Comparison of ENCODE assay signal across 21 mouse cellular contexts in the genomic region with DNA sequence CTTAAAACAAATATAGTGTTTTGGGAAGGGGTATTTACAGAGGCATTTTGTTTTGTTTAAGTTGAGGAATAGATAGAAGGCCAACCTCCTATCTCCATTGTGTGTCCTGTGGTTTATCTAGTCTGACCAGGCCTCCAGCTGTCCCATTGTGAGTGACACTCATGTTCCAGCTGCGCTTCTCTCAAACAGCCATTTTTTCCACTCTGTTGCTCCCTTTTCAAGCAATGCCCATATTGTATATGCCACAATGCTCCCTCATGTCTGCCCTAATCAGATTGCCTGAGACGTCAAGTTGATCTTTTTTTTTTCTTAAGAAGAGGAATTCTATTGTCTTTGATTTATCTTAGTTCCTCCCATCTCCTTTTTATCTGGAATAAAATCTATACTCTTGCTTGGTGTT.
"Had no signal": no experiment of that assay in that cellular context is flagged by ENCODE, and none has a peak within 500 bp of the region (broad histone marks: within the 10 kb centered on the region; RNA-seq: fewer than 3 reads in every experiment).

No protein-coding gene starts in this region.

- H3K4me2 ChIP-seq: limb, embryonic 12.5 days; limb, embryonic 15.5 days; liver, embryonic 11.5 days; lung, embryonic 14.5 days; midbrain, embryonic 13.5 days; neural tube, embryonic 13.5 days had no signal

- H3K9ac ChIP-seq: limb, embryonic 12.5 days; limb, embryonic 15.5 days; liver, embryonic 14.5 days; liver, postnatal 0 days; lung, embryonic 14.5 days; midbrain, embryonic 13.5 days; neural tube, embryonic 13.5 days had no signal

- ATAC-seq: liver, postnatal 0 days; lung, postnatal 0 days; midbrain, embryonic 13.5 days had no signal

- H3K4me1 ChIP-seq: limb, embryonic 12.5 days; limb, embryonic 15.5 days; neural tube, embryonic 13.5 days had no signal

- H3K9me3 ChIP-seq: limb, embryonic 12.5 days; limb, embryonic 15.5 days; midbrain, embryonic 13.5 days; neural tube, embryonic 13.5 days had no signal

- H3K27me3 ChIP-seq: limb, embryonic 12.5 days; limb, embryonic 15.5 days; neural tube, embryonic 13.5 days had no signal

- H3K27ac ChIP-seq: limb, embryonic 12.5 days; limb, embryonic 15.5 days; liver, embryonic 14.5 days; macrophage; midbrain, embryonic 13.5 days; neural tube, embryonic 13.5 days; stomach, postnatal 0 days had no signal

- DNase-seq: kidney, adult 18-20 months; kidney, adult 9 months; kidney, postnatal 14 days; kidney, postnatal 4 days; left cerebral cortex, postnatal 4 days; liver, postnatal 0 days; lung, embryonic 14.5 days; right cerebral cortex, adult 18-20 months; right cerebral cortex, postnatal 14 days; right cerebral cortex, postnatal 4 days; thymus, adult 18-20 months; thymus, postnatal 36 days had no signal

- H3K4me3 ChIP-seq: limb, embryonic 12.5 days; limb, embryonic 15.5 days; midbrain, embryonic 13.5 days; neural tube, embryonic 13.5 days had no signal
